Mouse (Mus musculus): ENCODE results near the gene Usp5. TPM values are rescaled to one million over a fixed set of nuclear protein-coding genes. Genes with fewer than 3 reads are reported as not detected.

The Usp5 gene
- polyA plus RNA-seq, 2 experiments: 105 to 115 TPM

DNA sequence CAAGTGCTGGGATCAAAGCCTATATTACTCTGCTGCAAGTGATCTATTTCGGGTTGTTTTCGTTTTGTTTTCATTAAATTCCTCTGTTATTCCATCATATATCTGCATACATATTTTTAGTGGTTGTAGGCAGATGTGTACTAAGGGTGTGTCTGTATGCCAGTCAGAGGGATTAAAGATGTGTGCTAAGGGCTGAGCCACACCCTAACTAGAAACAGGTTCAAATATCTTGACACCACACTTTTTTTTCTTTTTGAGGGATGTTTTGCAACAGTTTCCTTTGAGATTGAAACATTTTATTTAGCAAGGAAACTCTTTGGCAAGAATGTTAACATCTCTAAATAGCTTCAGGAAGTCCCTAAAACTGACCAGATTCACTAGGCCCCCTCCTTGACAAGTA is 33.1 kb downstream of the Usp5 start:
- no peak for ATAC-seq (ENCODE audit: low FRiP score, low read depth)
- Histone ChIP-seq H3K4me2 (replicated peaks; ENCODE audit: low read depth, low read length, severe bottlenecking) (no peak overlapping the region), H3K27ac (replicated peaks; ENCODE audit: low read depth, low read length) (no peak overlapping the region), H3K9me3 (ENCODE audit: control insufficient read depth, low read length) (no peaks in the 10 kb centered on the region), H3K4me3 (replicated peaks; ENCODE audit: low read length) (no peak overlapping the region), H3K36me3 (ENCODE audit: control insufficient read depth, insufficient read depth, low read length) (no peaks in the 10 kb centered on the region), H3K27me3 (ENCODE audit: control insufficient read depth, insufficient read depth, low read length) (no peaks in the 10 kb centered on the region), H3K9ac (ENCODE audit: low read depth, low read length, severe bottlenecking) (no peak overlapping the region), H3K4me1 (ENCODE audit: control insufficient read depth, insufficient read depth, low read length) (no peaks in the 10 kb centered on the region)
- WGBS: 75% methylated on average over 2 of the region's 2 CpGs
- TF ChIP-seq POLR2A (IDR thresholded peaks at IDR 0.05; ENCODE audit: borderline replicate concordance, extremely low read depth, insufficient read depth, insufficient read length): no peak
- DNase-seq (ENCODE audit: low spot score): no peak

DNA sequence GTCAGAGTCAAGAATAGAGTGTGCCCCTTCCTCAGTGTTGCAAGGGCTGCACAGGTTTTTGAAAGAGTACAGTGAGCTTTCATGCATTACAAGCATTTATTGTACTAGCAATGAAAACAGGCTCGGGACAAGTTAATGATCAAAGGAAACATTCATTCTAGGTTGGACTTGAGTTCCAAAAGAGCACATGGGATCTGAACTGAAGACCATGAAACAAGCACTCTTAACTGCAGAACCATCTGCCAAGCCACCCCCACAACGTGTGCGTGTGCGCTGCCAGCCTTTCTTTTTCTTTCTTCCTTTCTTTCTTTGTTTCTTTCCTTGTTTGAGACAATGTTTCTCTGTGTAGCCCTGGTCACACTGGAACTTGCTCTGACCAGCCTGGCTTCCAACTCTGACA is 33.5 kb downstream of the Usp5 start:
- no peak for ATAC-seq (ENCODE audit: low FRiP score, low read depth)
- Histone ChIP-seq H3K36me3 (ENCODE audit: control insufficient read depth, insufficient read depth, low read length) (no peaks in the 10 kb centered on the region), H3K9me3 (ENCODE audit: control insufficient read depth, low read length) (no peaks in the 10 kb centered on the region), H3K9ac (ENCODE audit: low read depth, low read length, severe bottlenecking) (no peak overlapping the region), H3K27me3 (ENCODE audit: control insufficient read depth, insufficient read depth, low read length) (no peaks in the 10 kb centered on the region), H3K4me3 (replicated peaks; ENCODE audit: low read length) (no peak overlapping the region), H3K4me1 (ENCODE audit: control insufficient read depth, insufficient read depth, low read length) (no peaks in the 10 kb centered on the region), H3K4me2 (replicated peaks; ENCODE audit: low read depth, low read length, severe bottlenecking) (no peak overlapping the region), H3K27ac (replicated peaks; ENCODE audit: low read depth, low read length) (no peak overlapping the region)
- DNase-seq (ENCODE audit: low spot score): no peak
- WGBS: 81% methylated on average over 4 of the region's 4 CpGs
- TF ChIP-seq POLR2A (IDR thresholded peaks at IDR 0.05; ENCODE audit: borderline replicate concordance, extremely low read depth, insufficient read depth, insufficient read length): no peak

- no peaks in the 10 kb centered on the region for H3K36me3 ChIP-seq (ENCODE audit: control insufficient read depth, insufficient read depth, low read length)
- H3K4me2 ChIP-seq (replicated peaks; ENCODE audit: low read depth, low read length, severe bottlenecking): no peak overlapping the region
- 86% methylated on average over 3 of the region's 3 CpGs for WGBS
- H3K9me3 ChIP-seq (ENCODE audit: control insufficient read depth, low read length): no peaks in the 10 kb centered on the region
- DNase-seq (ENCODE audit: low spot score) (no peak), ATAC-seq (ENCODE audit: low FRiP score, low read depth) (no peak)
- no peak for TF ChIP-seq POLR2A (IDR thresholded peaks at IDR 0.05; ENCODE audit: borderline replicate concordance, extremely low read depth, insufficient read depth, insufficient read length)
- H3K27ac ChIP-seq (replicated peaks; ENCODE audit: low read depth, low read length): no peak overlapping the region
- H3K9ac ChIP-seq (ENCODE audit: low read depth, low read length, severe bottlenecking): no peak overlapping the region
- H3K4me3 ChIP-seq (replicated peaks; ENCODE audit: low read length): no peak overlapping the region
- no peaks in the 10 kb centered on the region for H3K27me3 ChIP-seq (ENCODE audit: control insufficient read depth, insufficient read depth, low read length)
- H3K4me1 ChIP-seq (ENCODE audit: control insufficient read depth, insufficient read depth, low read length): no peaks in the 10 kb centered on the region
Measured at GRCm38 (mm10) chr6:124791911-124792310, 37.4 kb downstream of the Usp5 start.

GRCm38 (mm10) chr6:124790121-124790520 is 39.2 kb downstream of the Usp5 start:
- no peaks in the 10 kb centered on the region for H3K36me3 ChIP-seq (ENCODE audit: control insufficient read depth, insufficient read depth, low read length)
- H3K27me3 ChIP-seq (ENCODE audit: control insufficient read depth, insufficient read depth, low read length): no peaks in the 10 kb centered on the region
- H3K27ac ChIP-seq (replicated peaks; ENCODE audit: low read depth, low read length): no peak overlapping the region
- TF ChIP-seq POLR2A (IDR thresholded peaks at IDR 0.05; ENCODE audit: borderline replicate concordance, extremely low read depth, insufficient read depth, insufficient read length): no peak
- DNase-seq (ENCODE audit: low spot score): no peak
- no peaks in the 10 kb centered on the region for H3K9me3 ChIP-seq (ENCODE audit: control insufficient read depth, low read length)
- no peak overlapping the region for H3K4me3 ChIP-seq (replicated peaks; ENCODE audit: low read length)
- 62% methylated on average over 4 of the region's 4 CpGs for WGBS
- no peaks in the 10 kb centered on the region for H3K4me1 ChIP-seq (ENCODE audit: control insufficient read depth, insufficient read depth, low read length)
- no peak for ATAC-seq (ENCODE audit: low FRiP score, low read depth)
- H3K9ac ChIP-seq (ENCODE audit: low read depth, low read length, severe bottlenecking): no peak overlapping the region
- no peak overlapping the region for H3K4me2 ChIP-seq (replicated peaks; ENCODE audit: low read depth, low read length, severe bottlenecking)

DNA sequence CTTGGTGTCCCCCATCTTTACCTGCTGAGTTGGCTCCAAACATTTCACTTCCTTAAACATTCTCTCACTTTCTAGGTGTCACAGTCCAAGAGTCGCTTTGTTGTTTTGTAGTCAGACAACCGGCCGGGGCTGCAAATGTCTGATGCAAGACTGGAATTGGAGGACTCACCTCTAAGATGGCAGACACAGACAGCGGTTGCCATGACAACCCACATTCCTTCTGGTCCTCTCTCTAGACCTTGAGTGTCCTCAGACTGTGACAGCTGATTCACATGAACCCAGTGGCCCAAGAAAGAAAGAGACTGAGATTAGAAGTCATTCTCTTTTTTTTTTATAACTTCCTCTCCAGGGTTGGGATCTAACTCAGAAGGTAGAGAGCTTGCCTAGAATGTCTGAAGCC is 39.8 kb downstream of the Usp5 start:
- ATAC-seq (ENCODE audit: low FRiP score, low read depth): no peak
- H3K27me3 ChIP-seq (ENCODE audit: control insufficient read depth, insufficient read depth, low read length): no peaks in the 10 kb centered on the region
- no peak overlapping the region for H3K4me3 ChIP-seq (replicated peaks; ENCODE audit: low read length)
- no peak overlapping the region for H3K4me2 ChIP-seq (replicated peaks; ENCODE audit: low read depth, low read length, severe bottlenecking)
- no peaks in the 10 kb centered on the region for H3K4me1 ChIP-seq (ENCODE audit: control insufficient read depth, insufficient read depth, low read length)
- H3K36me3 ChIP-seq (ENCODE audit: control insufficient read depth, insufficient read depth, low read length): no peaks in the 10 kb centered on the region
- 89% methylated on average over 4 of the region's 4 CpGs for WGBS
- H3K27ac ChIP-seq (replicated peaks; ENCODE audit: low read depth, low read length): no peak overlapping the region
- no peak for DNase-seq (ENCODE audit: low spot score)
- H3K9me3 ChIP-seq (ENCODE audit: control insufficient read depth, low read length): no peaks in the 10 kb centered on the region
- no peak overlapping the region for H3K9ac ChIP-seq (ENCODE audit: low read depth, low read length, severe bottlenecking)
- TF ChIP-seq POLR2A (IDR thresholded peaks at IDR 0.05; ENCODE audit: borderline replicate concordance, extremely low read depth, insufficient read depth, insufficient read length): no peak

- WGBS: 73% methylated on average over 10 of the region's 10 CpGs
- H3K36me3 ChIP-seq (ENCODE audit: control insufficient read depth, insufficient read depth, low read length): no peaks in the 10 kb centered on the region
- no peaks in the 10 kb centered on the region for H3K27me3 ChIP-seq (ENCODE audit: control insufficient read depth, insufficient read depth, low read length)
- H3K4me3 ChIP-seq (replicated peaks; ENCODE audit: low read length): no peak overlapping the region
- no peak overlapping the region for H3K9ac ChIP-seq (ENCODE audit: low read depth, low read length, severe bottlenecking)
- no peak for TF ChIP-seq POLR2A (IDR thresholded peaks at IDR 0.05; ENCODE audit: borderline replicate concordance, extremely low read depth, insufficient read depth, insufficient read length)
- H3K4me1 ChIP-seq (ENCODE audit: control insufficient read depth, insufficient read depth, low read length): no peaks in the 10 kb centered on the region
- ATAC-seq (ENCODE audit: low FRiP score, low read depth) (no peak), DNase-seq (ENCODE audit: low spot score) (no peak)
- no peaks in the 10 kb centered on the region for H3K9me3 ChIP-seq (ENCODE audit: control insufficient read depth, low read length)
- H3K27ac ChIP-seq (replicated peaks; ENCODE audit: low read depth, low read length): no peak overlapping the region
- no peak overlapping the region for H3K4me2 ChIP-seq (replicated peaks; ENCODE audit: low read depth, low read length, severe bottlenecking)
Measured at GRCm38 (mm10) chr6:124787722-124788121, 41.6 kb downstream of the Usp5 start.
